Mouse (Mus musculus): ENCODE measurements around the gene Fbxl19.
A peak's percentile ranks its signal among the peaks of the same experiment; 100 is the strongest.

Fbxl19 gene

DNA sequence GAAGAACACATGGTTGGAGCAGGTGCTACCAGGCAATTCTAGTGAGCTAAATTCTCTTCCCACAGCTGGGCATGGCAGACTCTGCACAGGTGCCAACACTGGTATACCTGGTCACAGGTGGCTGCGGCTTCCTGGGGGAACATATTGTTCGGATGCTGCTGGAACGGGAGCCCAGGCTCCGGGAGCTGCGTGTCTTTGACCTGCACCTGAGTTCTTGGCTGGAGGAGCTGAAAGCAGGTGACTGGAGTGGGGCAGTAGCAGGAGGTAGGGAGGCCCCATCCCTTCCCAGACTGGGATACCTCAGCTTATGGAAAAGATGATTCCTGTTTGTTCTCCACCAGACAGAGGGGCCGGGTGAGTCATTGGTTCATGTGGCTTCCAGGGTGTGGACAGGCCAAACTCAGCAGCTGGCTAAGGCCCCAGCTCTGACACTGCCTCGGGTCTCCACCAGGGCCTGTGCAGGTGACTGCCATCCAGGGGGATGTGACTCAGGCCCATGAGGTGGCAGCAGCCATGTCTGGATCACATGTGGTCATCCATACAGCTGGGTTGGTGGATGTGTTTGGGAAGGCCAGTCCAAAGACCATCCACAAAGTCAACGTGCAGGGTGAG lies 56.8 kb downstream of the Fbxl19 start:
- DNase-seq (ENCODE audit: low read depth) = no peak

DNA sequence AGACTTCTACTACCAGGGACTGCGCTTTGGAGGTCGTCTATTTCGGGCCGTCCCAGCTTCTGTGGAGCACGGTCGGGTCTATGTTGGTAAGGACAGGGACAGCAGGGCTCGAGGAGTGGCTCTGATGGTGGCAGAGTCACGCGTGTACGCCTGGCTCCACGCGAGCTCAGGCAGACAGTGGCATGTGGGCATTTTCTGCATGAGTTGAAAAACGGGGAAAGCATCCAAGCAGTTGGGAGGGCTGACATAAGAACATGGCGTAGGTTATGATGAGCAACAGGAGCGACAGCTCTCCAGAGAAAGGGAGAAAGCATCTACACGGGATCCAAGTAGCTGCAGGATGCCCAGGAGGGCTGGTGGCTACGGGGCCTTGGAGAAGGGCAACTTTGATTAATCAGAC lies 58.0 kb downstream of the Fbxl19 start:
- DNase-seq (ENCODE audit: low read depth) = no peak

DNA sequence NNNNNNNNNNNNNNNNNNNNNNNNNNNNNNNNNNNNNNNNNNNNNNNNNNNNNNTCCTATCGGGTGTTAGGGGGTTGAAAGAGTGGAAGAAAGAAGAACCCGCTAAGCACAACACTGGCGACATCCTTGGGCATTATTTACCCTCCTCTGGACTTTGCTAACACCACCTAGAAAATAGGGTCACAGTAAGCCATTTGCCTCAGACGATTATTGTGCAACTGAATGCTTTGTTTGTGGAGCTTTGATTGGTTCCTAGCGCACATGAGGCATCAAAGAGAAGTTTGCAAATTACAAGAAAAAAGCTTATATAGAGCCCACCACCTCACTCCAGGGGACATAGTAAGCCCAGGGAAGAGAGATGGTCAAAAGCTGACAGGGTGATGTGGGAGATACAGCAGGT lies 64.5 kb downstream of the Fbxl19 start:
- no peak for DNase-seq (ENCODE audit: low read depth)

DNA sequence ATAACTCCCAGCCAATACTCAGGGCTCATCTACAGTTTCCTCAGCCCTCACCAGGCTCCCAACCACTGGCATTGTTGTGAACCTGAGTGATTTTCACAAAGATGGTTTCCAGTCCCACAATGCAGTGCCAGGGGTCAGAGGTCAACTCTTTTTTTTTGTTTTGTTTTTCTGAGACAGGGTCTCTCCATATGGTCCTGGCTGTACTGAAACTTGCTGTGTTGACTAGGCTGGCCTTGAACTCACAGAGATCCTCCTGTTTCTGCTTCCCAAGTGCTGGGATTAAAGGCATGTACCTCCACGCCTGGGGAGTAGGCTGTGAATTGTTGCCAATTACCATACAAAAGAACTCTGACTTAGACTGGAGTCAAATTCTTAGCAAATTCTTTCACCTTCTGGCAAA lies 65.5 kb downstream of the Fbxl19 start:
- DNase-seq (ENCODE audit: low read depth) = no peak

DNA sequence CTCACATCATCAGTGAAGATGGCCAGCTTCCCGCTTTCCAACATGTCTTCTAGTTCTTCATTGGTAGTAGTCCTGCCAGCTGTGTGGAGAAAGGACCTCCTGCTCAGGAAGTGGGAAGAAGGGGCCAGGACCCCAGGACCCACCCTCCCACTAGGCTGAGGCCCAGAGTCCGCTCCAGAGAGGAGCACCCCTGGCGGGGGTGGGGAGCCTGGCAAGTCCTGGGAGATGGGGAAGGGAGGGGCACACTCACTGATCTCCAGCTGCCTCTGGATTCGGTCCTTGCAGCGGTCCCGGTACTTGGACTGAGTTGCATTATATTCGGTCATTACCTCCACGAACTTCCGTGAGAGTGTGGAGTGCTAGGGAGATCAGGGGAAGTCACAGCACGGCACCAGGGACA lies 66.3 kb downstream of the Fbxl19 start:
- DNase-seq (ENCODE audit: low read depth) = no peak

DNA sequence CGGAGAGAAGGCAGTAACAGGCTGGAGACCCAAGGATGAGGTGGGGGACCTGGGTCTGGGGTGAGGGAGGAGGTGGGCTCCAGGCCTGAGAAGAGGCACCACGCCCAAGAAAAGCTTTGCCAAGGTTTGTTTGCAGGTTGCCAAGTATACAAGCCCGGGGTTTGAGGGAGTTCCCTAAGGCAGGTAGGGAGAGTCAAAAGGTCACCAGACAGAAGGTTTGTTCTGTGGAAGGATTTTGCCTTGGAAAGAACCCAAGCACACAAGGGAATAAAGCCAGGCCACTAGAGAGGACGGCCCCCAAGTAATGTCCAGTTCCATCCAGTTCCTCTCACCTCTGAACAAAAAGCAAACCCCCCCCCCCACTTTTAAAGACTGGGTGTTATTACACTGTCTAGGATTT lies 66.9 kb downstream of the Fbxl19 start:
- no peak for DNase-seq (ENCODE audit: low read depth)

DNA sequence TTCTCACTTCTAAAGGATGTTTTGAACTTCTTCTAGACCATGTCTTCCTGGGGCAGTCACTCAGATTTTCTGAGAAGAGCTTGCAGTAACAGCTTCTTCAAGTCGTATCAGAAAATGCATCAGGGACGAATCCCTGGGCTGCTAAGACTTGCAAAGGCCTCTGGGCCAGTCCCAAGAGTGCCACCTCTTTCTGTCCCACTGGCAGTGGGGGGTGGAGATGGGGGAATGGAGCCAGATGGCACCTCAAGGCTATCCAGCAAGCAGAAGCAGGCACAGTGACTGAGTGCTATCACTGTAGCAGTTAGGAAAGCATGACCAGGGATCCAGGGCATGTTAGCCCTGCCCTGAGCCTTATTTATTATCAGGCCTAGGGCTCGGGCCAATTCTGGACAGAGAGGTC lies 67.9 kb downstream of the Fbxl19 start:
- no peak for DNase-seq (ENCODE audit: low read depth)

DNA sequence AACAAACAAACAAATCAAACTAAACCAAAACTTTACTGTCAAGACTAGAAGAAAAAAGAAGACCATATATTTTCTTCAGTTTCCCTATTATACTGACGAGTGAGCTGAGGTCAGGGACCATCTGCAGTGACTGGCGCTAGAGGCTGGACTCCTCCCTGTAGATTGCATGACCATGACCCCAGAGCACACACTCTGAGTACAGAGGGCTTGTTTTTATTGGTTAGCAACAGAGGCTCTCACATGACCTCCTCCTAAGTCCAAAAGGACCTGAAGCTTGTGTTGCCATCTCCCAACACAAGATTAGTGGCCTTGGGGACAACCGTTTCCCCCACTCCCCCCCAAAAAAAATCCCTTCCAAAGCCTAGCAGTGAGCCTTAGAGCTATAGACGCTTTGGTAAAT lies 69.5 kb downstream of the Fbxl19 start:
- DNase-seq (ENCODE audit: low read depth) = no peak

DNA sequence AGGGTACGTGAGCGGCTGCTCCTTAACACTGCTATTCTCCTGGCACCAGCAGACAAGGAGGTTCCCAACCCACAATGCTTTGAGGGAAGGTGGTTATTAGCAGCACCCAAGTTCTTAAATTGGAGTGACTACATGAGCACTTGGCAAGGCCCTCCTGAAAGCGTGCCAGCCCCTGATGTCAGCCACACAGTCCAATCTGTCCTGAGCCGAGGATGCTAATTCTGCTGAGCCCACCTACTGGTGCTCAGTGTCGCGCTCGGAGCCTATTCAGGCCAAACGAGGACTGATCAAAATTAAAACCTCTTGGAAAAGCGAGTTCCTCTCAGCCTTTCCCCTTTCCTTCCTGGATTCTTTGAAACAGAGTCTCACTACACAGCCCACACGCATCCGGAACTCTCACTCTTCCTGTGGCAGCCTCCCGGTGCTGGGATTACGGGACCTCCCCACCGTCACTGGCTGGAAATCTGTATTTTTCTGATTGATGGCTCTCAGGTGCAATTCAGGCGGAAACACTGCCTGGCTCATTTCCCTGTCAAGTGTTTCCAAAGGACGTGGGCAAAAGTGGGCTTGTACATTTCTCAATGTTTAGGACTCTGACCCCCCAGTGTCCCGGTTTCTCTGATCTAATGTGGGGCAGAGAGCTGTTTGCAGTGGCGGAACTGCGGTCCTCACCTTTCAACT lies 70.0 kb downstream of the Fbxl19 start:
- DNase-seq (ENCODE audit: low read depth) = no peak

DNA sequence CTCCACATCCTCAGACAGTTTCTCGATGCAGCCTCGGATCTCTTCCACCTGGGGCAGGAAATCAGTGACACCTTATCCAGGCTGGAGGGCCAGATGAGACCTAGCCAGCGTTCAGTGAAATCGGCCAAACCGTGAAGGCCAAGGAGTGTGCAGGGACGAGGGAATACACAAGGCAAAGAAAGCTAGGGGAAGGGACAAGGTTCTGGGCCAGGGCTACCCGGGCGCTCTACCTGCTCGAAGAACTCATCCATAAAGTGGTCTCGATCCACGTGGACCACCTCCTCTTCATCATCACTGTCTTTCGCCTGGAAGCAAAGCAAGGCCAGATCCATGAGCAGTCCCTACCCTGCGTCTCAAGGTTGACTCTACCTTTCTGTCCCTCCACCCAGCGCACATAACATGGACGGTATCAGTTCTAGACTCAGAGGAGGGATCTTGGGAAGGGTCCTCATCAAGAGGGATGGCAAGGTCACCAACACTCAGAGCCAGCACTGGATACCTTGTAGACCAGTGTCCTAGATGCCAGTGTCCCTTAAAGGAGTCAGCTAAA lies 70.8 kb downstream of the Fbxl19 start:
- no peak for DNase-seq (ENCODE audit: low read depth)

DNA sequence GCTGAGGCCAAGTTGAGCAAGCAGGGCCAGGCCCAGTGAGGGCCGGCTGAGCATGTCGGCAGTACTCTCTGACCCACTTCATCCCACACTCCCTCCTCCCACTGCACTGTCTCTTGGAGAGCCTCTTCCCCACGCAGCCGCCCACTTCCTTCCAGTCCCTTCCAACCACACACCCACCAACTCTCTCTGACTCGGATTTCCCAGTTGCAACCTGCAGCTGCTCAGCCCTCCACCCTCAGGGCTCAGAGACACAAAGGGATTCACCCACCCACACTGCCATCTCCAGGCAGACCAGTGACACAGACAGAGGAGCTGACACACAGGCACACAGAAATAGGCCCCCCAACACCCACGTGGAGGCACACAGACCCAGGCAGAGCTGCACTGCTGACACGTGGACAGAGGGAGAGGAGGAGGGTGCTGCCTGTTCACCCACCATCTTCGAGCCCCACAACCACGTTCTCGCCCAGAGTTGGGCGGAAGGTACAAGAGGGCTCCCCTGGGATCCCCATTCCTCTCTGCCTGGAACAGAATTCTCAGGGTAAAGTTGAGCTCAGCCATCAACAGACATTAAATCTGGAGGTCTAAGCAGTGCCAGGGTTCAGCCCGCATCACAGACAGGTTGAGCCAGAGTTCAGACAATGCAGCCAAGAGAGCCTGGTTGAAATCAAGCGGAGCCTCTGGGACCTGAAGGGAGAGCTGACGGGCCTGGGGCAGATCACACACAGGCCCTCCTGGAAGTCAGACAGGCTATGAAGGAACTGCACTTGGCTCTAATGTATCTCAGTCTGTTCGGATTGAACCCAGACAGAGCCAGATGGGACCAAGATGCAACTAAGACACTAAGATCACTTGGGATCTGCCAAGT lies 71.8 kb downstream of the Fbxl19 start:
- DNase-seq (ENCODE audit: low read depth) = peak; percentile 34

DNA sequence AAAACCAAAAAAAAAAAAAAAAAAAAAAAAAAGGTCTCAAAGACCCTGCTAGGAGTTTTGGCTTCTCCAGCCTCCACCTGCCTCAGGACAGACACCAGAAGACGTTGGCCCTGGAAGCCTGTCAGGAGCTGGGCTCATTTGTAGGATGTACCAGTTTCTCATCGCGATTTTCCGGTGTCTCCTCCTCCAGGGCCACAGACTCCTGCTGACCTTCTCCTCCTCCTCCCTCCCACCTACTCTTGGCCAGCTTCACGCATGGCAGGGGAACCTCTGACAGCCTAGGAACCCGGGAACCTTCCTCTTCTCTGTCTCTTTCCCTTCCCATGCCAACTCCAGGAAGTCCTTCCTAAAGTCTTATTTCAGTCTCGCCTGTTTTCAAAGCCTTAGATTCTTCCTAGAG lies 72.7 kb downstream of the Fbxl19 start:
- DNase-seq (ENCODE audit: low read depth) = no peak

DNA sequence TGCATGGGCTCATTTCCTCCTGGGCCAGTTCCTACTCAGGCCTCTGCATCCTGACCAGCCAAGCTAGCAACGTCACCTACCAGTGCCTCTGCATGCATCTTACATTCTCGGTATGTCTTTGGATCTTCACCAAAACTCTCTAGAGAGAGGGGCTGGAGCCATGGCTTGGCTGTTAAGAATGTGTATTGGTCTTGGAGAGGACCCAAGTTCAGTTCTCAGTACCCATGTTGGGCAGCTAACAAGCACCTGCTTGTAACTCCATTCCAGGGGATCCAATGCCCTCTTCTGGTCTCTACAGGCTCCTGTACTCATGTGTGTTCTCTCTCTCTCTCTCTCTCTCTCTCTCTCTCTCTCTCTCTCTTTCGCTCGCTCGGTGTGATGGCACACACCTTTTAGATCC lies 73.4 kb downstream of the Fbxl19 start:
- DNase-seq (ENCODE audit: low read depth) = no peak

Data from induced T-regulatory cell, adult 2 months (primary cell).